Mouse (Mus musculus) kidney, adult 2 months (tissue): ENCODE measurements at regions not wholly inside any gene's neighbourhood (a gene's known extent, or its start where the extent isn't known, plus 50 kb on each side); places are given as distances from the start of the nearest gene placed in this dataset.

Source experiments
- CTCF ChIP-seq: fragments of 200-500 bp; conservative IDR thresholded peaks from 2 replicates; pipeline ENCODE4 v1.5.1; 2011; ENCODE audit warnings: low read depth, mild to moderate bottlenecking, control low read depth, low read length, moderate library complexity, mixed read lengths; ENCODE audit not compliant: insufficient read depth, insufficient read length
- POLR2A ChIP-seq: fragments of 200-500 bp; IDR thresholded peaks from one replicate; pipeline ENCODE4 v1.6.1; 2011; ENCODE audit warnings: low read depth, low read length, control low read depth

DNA sequence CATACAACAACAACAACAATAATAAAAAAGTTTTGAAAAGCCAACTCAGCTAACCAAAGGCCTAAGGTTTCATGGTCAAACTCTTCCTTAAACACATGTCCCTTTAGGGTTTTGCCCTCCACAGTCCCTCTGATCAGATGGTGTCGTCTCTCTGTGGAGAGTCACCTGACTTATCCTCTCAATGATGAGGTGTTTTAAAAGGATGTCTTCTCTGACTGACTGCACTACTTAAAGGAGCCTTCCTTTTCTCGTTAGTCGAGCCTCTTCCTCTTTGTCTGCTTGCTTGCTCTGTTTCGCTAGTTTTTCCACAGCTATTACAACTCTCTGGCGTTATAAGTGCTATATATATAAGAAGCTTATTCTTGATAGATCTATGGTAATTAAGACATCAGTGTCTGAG, 51.9 kb upstream of the Rap1b start:
- TF ChIP-seq CTCF (no peak), POLR2A (no peak)
